Mouse (Mus musculus) megakaryocyte, embryonic 14.5 days (primary cell): ENCODE data around the gene Ldlrad3.

Experiments used
- FLI1 ChIP-seq: IDR thresholded peaks from 2 replicates; pipeline ENCODE4 v1.6.1; 2012; ENCODE audit warnings: low read length, inconsistent platforms, mixed read lengths
- GATA1 ChIP-seq: IDR thresholded peaks from 3 replicates; pipeline ENCODE4 v1.6.1; 2012; ENCODE audit warnings: mixed read lengths, low read length, inconsistent platforms, borderline replicate concordance

- TF ChIP-seq FLI1 (no peak), GATA1 (no peak)
Observed at GRCm38 (mm10) chr2:102014538-102015113, 171.6 kb downstream of the Ldlrad3 start.
